ENCODE assay signal across 19 mouse cellular contexts in genomic region chr7:116456964-116457363, GRCm38 (mm10). TPM values are rescaled to one million over a fixed set of nuclear protein-coding genes. Genes with fewer than 3 reads are reported as not detected.
DNase-seq lines count a peak whose midpoint lies in the region; ATAC-seq and TF ChIP-seq lines count a peak whose summit lies in the region.
"Had no signal": no experiment of that assay in that cellular context is flagged by ENCODE, and none has a peak within 500 bp of the region (broad histone marks: within the 10 kb centered on the region; RNA-seq: fewer than 3 reads in every experiment).

No protein-coding gene starts in this region.

- no peak for TF ChIP-seq CTCF in liver, postnatal 0 days (IDR thresholded peaks at IDR 0.05; ENCODE audit: low read depth)
- no peak for TF ChIP-seq CTCF in CH12.LX (conservative IDR thresholded peaks at IDR 0.05 in 1 of 2, IDR thresholded peaks at IDR 0.05 in 1 of 2; ENCODE audit: low read depth in 2 of 2, low read length in 2 of 2)

- no peak for TF ChIP-seq EP300 in liver, postnatal 0 days (IDR thresholded peaks at IDR 0.05; ENCODE audit: low read depth)
- TF ChIP-seq EP300 in CH12.LX (IDR thresholded peaks at IDR 0.05; ENCODE audit: low read length) = peak; percentile 62

- H3K4me3 ChIP-seq in liver, postnatal 0 days (ENCODE audit: low read depth, low read length) = no peak overlapping the region
- H3K4me3 ChIP-seq in CH12.LX (replicated peaks in 1 of 3; ENCODE audit: low read depth in 2 of 3, low read length in 2 of 3, poor library complexity in 1 of 3) (no peak overlapping the region), myocyte (no peak overlapping the region)
- no peak overlapping the region for H3K4me3 ChIP-seq in hindbrain, embryonic 14.5 days (replicated peaks; ENCODE audit: low read length)
- H3K4me3 ChIP-seq: forebrain, embryonic 12.5 days; heart, embryonic 13.5 days; hindbrain, embryonic 10.5 days had no signal

- no peak for DNase-seq in liver, postnatal 0 days
- DNase-seq in liver (no peak), CH12.LX (ENCODE audit: extremely low read depth) (peak; percentile 32)
- DNase-seq in fibroblast of lung, adult 2 months (ENCODE audit: low read depth) = peak; percentile 25
- DNase-seq in hindbrain, embryonic 14.5 days (ENCODE audit: low spot score) = no peak
- no peak for DNase-seq in cerebellum, postnatal 14 days
- DNase-seq: adrenal gland, postnatal 25 days; cerebellum, adult 8-10 months; gastrocnemius, postnatal 36 days; layer of hippocampus, adult 9-11 months; right cerebral cortex, adult 18-20 months; spleen, adult 18-20 months; thymus, adult 2 months had no signal

- no peaks in the 10 kb centered on the region for H3K27me3 ChIP-seq in liver, postnatal 0 days (ENCODE audit: insufficient read depth, low read length)
- H3K27me3 ChIP-seq in CH12.LX (replicated peaks) (no peaks in the 10 kb centered on the region), myocyte (ENCODE audit: control insufficient read depth, insufficient read depth, insufficient read length) (no peaks in the 10 kb centered on the region)
- H3K27me3 ChIP-seq in hindbrain, embryonic 14.5 days (ENCODE audit: control insufficient read depth, insufficient read depth, low read length) = no peaks in the 10 kb centered on the region
- H3K27me3 ChIP-seq: forebrain, embryonic 12.5 days; heart, embryonic 13.5 days had no signal

- in situ Hi-C loops in CH12.LX (cut with MboI; ENCODE audit: low pct_ligation_motif_present, low pct_unique_long_range_greater_than_20kb, low sequenced_read_pairs) = loop anchor here (5.0 to 10.0 kb wide), 2 partner anchors 35 to 58 kb away; no protein-coding TSS in a partner anchor

- H3ac ChIP-seq in myocyte (ENCODE audit: control insufficient read depth, insufficient read length) = no peak overlapping the region

- WGBS in liver, postnatal 0 days (ENCODE audit: insufficient replicate concordance) = 41% methylated on average over 4 of the region's 4 CpGs
- WGBS in hindbrain, embryonic 14.5 days = 86% methylated on average over 4 of the region's 4 CpGs

- no peak overlapping the region for H3K4me2 ChIP-seq in liver, postnatal 0 days (ENCODE audit: low read depth, low read length)
- H3K4me2 ChIP-seq in CH12.LX (ENCODE audit: insufficient read depth, low read depth, poor library complexity, severe bottlenecking) = peak overlapping the region; percentile 18; the same call in 1 of the 2 replicates
- peak overlapping the region; percentile 28 for H3K4me2 ChIP-seq in myocyte (ENCODE audit: low read depth)
- no peak overlapping the region for H3K4me2 ChIP-seq in hindbrain, embryonic 14.5 days (replicated peaks)
- H3K4me2 ChIP-seq: forebrain, embryonic 12.5 days; heart, embryonic 13.5 days had no signal

- H3K36me3 ChIP-seq in liver, postnatal 0 days (replicated peaks; ENCODE audit: insufficient read depth, low read length) = no peaks in the 10 kb centered on the region
- H3K36me3 ChIP-seq in CH12.LX (replicated peaks in 1 of 2; ENCODE audit: control insufficient read depth in 1 of 2, insufficient read depth in 1 of 2, low read length in 1 of 2) (no peaks in the 10 kb centered on the region), myocyte (ENCODE audit: control insufficient read depth, insufficient read depth) (no peaks in the 10 kb centered on the region)
- H3K36me3 ChIP-seq in hindbrain, embryonic 14.5 days (replicated peaks; ENCODE audit: control insufficient read depth, insufficient read depth) = no peaks in the 10 kb centered on the region
- H3K36me3 ChIP-seq: forebrain, embryonic 12.5 days; heart, embryonic 13.5 days; hindbrain, embryonic 10.5 days had no signal

- H3K4me1 ChIP-seq in liver, postnatal 0 days (ENCODE audit: insufficient read depth) = peaks cover 12% of the 10 kb centered on the region; the same call in 1 of the 2 replicates
- peaks cover 3 to 29% of the 10 kb centered on the region in 2 experiments; a peak in 3 of 4 replicates for H3K4me1 ChIP-seq in CH12.LX (ENCODE audit: control insufficient read depth in 1 of 2, insufficient read depth in 2 of 2)
- H3K4me1 ChIP-seq in hindbrain, embryonic 14.5 days (replicated peaks; ENCODE audit: control insufficient read depth, insufficient read depth, low read length) = no peaks in the 10 kb centered on the region
- H3K4me1 ChIP-seq: forebrain, embryonic 12.5 days; hindbrain, embryonic 10.5 days had no signal

- TF ChIP-seq RAD21 in CH12.LX (IDR thresholded peaks at IDR 0.05; ENCODE audit: low read depth, low read length) = no peak

- 0 out of 2 replicates have a peak, but pooled peaks have one; percentile 28 for ATAC-seq in liver, postnatal 0 days
- ATAC-seq in hindbrain, embryonic 14.5 days (ENCODE audit: low FRiP score) = no peak
- ATAC-seq: inflammation-experienced regulatory T-cells, adult 6 months; midbrain, embryonic 16.5 days had no signal

- dilution Hi-C loops in CH12.LX (cut with MboI; ENCODE audit: extremely low pct_ligation_motif_present, extremely low pct_unique_long_range_greater_than_20kb, low sequenced_read_pairs) = no loop called here

- H3K79me2 ChIP-seq in CH12.LX (replicated peaks; ENCODE audit: control insufficient read depth, extremely low read depth, insufficient read depth, poor library complexity, severe bottlenecking) (no peaks in the 10 kb centered on the region), myocyte (ENCODE audit: control insufficient read depth, insufficient read depth) (no peaks in the 10 kb centered on the region)

- TF ChIP-seq POLR2A in CH12.LX (IDR thresholded peaks at IDR 0.05; ENCODE audit: low read depth, low read length) (no peak), myocyte (IDR thresholded peaks at IDR 0.05; ENCODE audit: insufficient read length, low read depth) (no peak)

- H3K9ac ChIP-seq in liver, postnatal 0 days (replicated peaks) = no peak overlapping the region
- H3K9ac ChIP-seq in CH12.LX (ENCODE audit: insufficient read depth, low read depth) = no peak overlapping the region
- no peak overlapping the region for H3K9ac ChIP-seq in hindbrain, embryonic 14.5 days
- H3K9ac ChIP-seq: forebrain, embryonic 12.5 days; heart, embryonic 13.5 days had no signal

- no peak overlapping the region for H3K27ac ChIP-seq in liver, postnatal 0 days (ENCODE audit: low read depth)
- no peak overlapping the region for H3K27ac ChIP-seq in CH12.LX (ENCODE audit: insufficient read depth, low read depth)
- H3K27ac ChIP-seq in hindbrain, embryonic 14.5 days = no peak overlapping the region
- H3K27ac ChIP-seq: forebrain, embryonic 12.5 days; heart, embryonic 13.5 days; hindbrain, embryonic 10.5 days had no signal

- no peaks in the 10 kb centered on the region for H3K9me3 ChIP-seq in liver, postnatal 0 days (ENCODE audit: low read length)
- no peaks in the 10 kb centered on the region for H3K9me3 ChIP-seq in CH12.LX (replicated peaks; ENCODE audit: low read length)
- no peaks in the 10 kb centered on the region for H3K9me3 ChIP-seq in hindbrain, embryonic 14.5 days (ENCODE audit: control insufficient read depth, low read length)
- H3K9me3 ChIP-seq: forebrain, embryonic 12.5 days; heart, embryonic 13.5 days; hindbrain, embryonic 10.5 days had no signal

TF ChIP-seq in CH12.LX, 34 proteins besides CTCF, POLR2A, EP300 and RAD21 (continues in another document):
- TF ChIP-seq MAZ (IDR thresholded peaks at IDR 0.05; ENCODE audit: low read depth, low read length) (no peak), JUND (conservative IDR thresholded peaks at IDR 0.05; ENCODE audit: low read depth, low read length) (peak; percentile 73), JUN (IDR thresholded peaks at IDR 0.05; ENCODE audit: insufficient read depth, low read depth, low read length) (peak; percentile 88), CHD1 (IDR thresholded peaks at IDR 0.05; ENCODE audit: low read depth, low read length) (no peak), MAFK (IDR thresholded peaks at IDR 0.05; ENCODE audit: insufficient replicate concordance, low read length) (no peak), POLR2AphosphoS2 (IDR thresholded peaks at IDR 0.05; ENCODE audit: low read depth, low read length) (no peak), ETS1 (conservative IDR thresholded peaks at IDR 0.05; ENCODE audit: low read depth, low read length) (peak; percentile 71; the same call in 1 of the 2 replicates), SMC3 (IDR thresholded peaks at IDR 0.05; ENCODE audit: low read depth, low read length) (no peak), MEF2A (IDR thresholded peaks at IDR 0.05; ENCODE audit: borderline replicate concordance, low read depth, low read length) (peak; percentile 55; the same call in 1 of the 2 replicates), USF1 (IDR thresholded peaks at IDR 0.05; ENCODE audit: low read depth, low read length) (no peak)

TF ChIP-seq in myocyte, 11 proteins besides CTCF, POLR2A, EP300 and RAD21:
- TF ChIP-seq MYOD1 (IDR thresholded peaks at IDR 0.05; ENCODE audit: control insufficient read depth in 1 of 3, insufficient read length in 2 of 3, low read depth in 2 of 3) (no peak), TCF12 (IDR thresholded peaks at IDR 0.05; ENCODE audit: insufficient read depth, poor library complexity, severe bottlenecking) (no peak), REST (IDR thresholded peaks at IDR 0.05; ENCODE audit: insufficient read depth, insufficient read length) (no peak), USF1 (IDR thresholded peaks at IDR 0.05; ENCODE audit: low read depth) (no peak), SRF (IDR thresholded peaks at IDR 0.05; ENCODE audit: control insufficient read depth, insufficient read length, low read depth) (no peak)

RNA-seq across cellular contexts. Expression of gene Pik3c2a, which starts 13.7 kb away (rescaled TPM):
- 4.1 and 4.8 TPM in 2 replicates for polyA plus RNA-seq in liver, postnatal 0 days (2015; fragmentation: Nextera tagmentation; extraction: Ambion mirVana)
- total RNA-seq in CH12.LX (2012; rRNA removed) = 13.9 and 14.3 TPM in 2 replicates
- 35.3 and 42.4 TPM in 2 replicates for total RNA-seq in CH12.LX (2014; rRNA removed)
- 9.2 and 10.9 TPM in 2 replicates for polyA plus RNA-seq in CH12.LX (2012; ENCODE audit: insufficient read length, low read depth)
- polyA plus RNA-seq in myocyte (2012; fragmentation: generic; extraction: Trizol) = 2.0 TPM
- 15.8 and 17.0 TPM in 2 replicates for polyA plus RNA-seq in hindbrain, embryonic 14.5 days (2014; fragmentation: Nextera tagmentation; extraction: Ambion mirVana)

RNA-seq across cellular contexts. Expression of gene Nucb2, which starts 47.2 kb away (rescaled TPM):
- polyA plus RNA-seq in liver, postnatal 0 days (2015; fragmentation: Nextera tagmentation; extraction: Ambion mirVana) = 4.9 and 6.2 TPM in 2 replicates
- total RNA-seq in CH12.LX (2012; rRNA removed) = 11.5 and 12.8 TPM in 2 replicates
- 20.0 and 22.0 TPM in 2 replicates for total RNA-seq in CH12.LX (2014; rRNA removed)
- 25.2 and 29.4 TPM in 2 replicates for polyA plus RNA-seq in CH12.LX (2012; ENCODE audit: insufficient read length, low read depth)
- polyA plus RNA-seq in myocyte (2012; fragmentation: generic; extraction: Trizol) = 4.5 TPM
- polyA plus RNA-seq in hindbrain, embryonic 14.5 days (2014; fragmentation: Nextera tagmentation; extraction: Ambion mirVana) = 26.6 and 29.7 TPM in 2 replicates

Comparison
In these comparisons a context has a peak if more than half of its experiments do, and no peak if none do; other contexts are left out.
1. DNase-seq: peak in CH12.LX (single experiment) and fibroblast of lung, adult 2 months (single experiment); none in liver, postnatal 0 days (single experiment), liver (single experiment), hindbrain, embryonic 14.5 days (single experiment) and cerebellum, postnatal 14 days (0 of 2).
2. H3K4me2 ChIP-seq: peak in CH12.LX (single experiment) and myocyte (single experiment); none in liver, postnatal 0 days (single experiment) and hindbrain, embryonic 14.5 days (single experiment).